Mouse (Mus musculus): ENCODE measurements at regions not wholly inside any gene's neighbourhood (a gene's known extent, or its start where the extent isn't known, plus 50 kb on each side); places are given as distances from the start of the nearest gene placed in this dataset.

- TF ChIP-seq ZC3H11A (IDR thresholded peaks at IDR 0.05; ENCODE audit: borderline replicate concordance, low read depth, low read length), result no peak
- TF ChIP-seq ZNF384 (IDR thresholded peaks at IDR 0.05; ENCODE audit: low read depth, low read length), result no peak
- TF ChIP-seq MAFK (IDR thresholded peaks at IDR 0.05; ENCODE audit: insufficient read depth, low read depth, low read length), result no peak
- TF ChIP-seq CHD2 (IDR thresholded peaks at IDR 0.05; ENCODE audit: low read depth, low read length), result no peak
Observed at GRCm38 (mm10) chr3:101694311-101694710, 89.8 kb upstream of the Atp1a1 start.

Data from ES-E14 (cell line).